Mouse (Mus musculus) adrenal gland, adult 2 months (tissue): ENCODE data around the gene Cdh22. TPM values are rescaled to one million over a fixed set of nuclear protein-coding genes. Genes with fewer than 3 reads are reported as not detected.

Source experiments
- DNase-seq: peaks from one replicate; pipeline ENCODE4 v3.0.0; 2021
- polyA plus RNA-seq: library from polyadenylated mRNA; depleted of rRNA; stranded (reverse); fragments of >200 nt; gene quantifications from 2 replicates; pipeline ENCODE4 v1.2.3, GENCODE M21; 2012
- total RNA-seq, 2 experiments: library from RNA; stranded (reverse); gene quantifications; 2 replicates each; pipeline ENCODE4 v1.2.3; 2021

Cdh22 gene
- total and polyA plus RNA-seq, 3 experiments = 0.89 to 1.8 (median 1.5) TPM

GRCm38 (mm10) chr2:165250903-165251302 lies 16.2 kb upstream of the Cdh22 start:
- no peak for DNase-seq

GRCm38 (mm10) chr2:165248967-165249366 lies 14.3 kb upstream of the Cdh22 start:
- no peak for DNase-seq

- DNase-seq = no peak
Observed at GRCm38 (mm10) chr2:165246349-165246748, 11.7 kb upstream of the Cdh22 start.

GRCm38 (mm10) chr2:165243122-165243720 lies 8.6 kb upstream of the Cdh22 start:
- DNase-seq = no peak

GRCm38 (mm10) chr2:165242575-165242974 lies 7.9 kb upstream of the Cdh22 start:
- no peak for DNase-seq

GRCm38 (mm10) chr2:165241786-165242185 lies 7.1 kb upstream of the Cdh22 start:
- DNase-seq = no peak

- DNase-seq = no peak
Observed at GRCm38 (mm10) chr2:165240371-165240770, 5.7 kb upstream of the Cdh22 start.

- DNase-seq = no peak
Observed at GRCm38 (mm10) chr2:165239533-165240144, 5.0 kb upstream of the Cdh22 start.

GRCm38 (mm10) chr2:165238416-165239145 lies 3.9 kb upstream of the Cdh22 start:
- DNase-seq = peak; percentile 30

- no peak for DNase-seq
Observed at GRCm38 (mm10) chr2:165234291-165234612, 401 bp downstream of the Cdh22 start.

- peak; percentile 69 for DNase-seq
Observed at GRCm38 (mm10) chr2:165233491-165234290, 962 bp downstream of the Cdh22 start.

- DNase-seq = no peak
Observed at GRCm38 (mm10) chr2:165229050-165229449, 5.6 kb downstream of the Cdh22 start.

GRCm38 (mm10) chr2:165223837-165224236 lies 10.8 kb downstream of the Cdh22 start:
- DNase-seq = no peak

- DNase-seq = no peak
Observed at GRCm38 (mm10) chr2:165221952-165222351, 12.7 kb downstream of the Cdh22 start.

- no peak for DNase-seq
Observed at GRCm38 (mm10) chr2:165220347-165220945, 14.2 kb downstream of the Cdh22 start.

- no peak for DNase-seq
Observed at GRCm38 (mm10) chr2:165218954-165219353, 15.7 kb downstream of the Cdh22 start.

GRCm38 (mm10) chr2:165217361-165218149 lies 17.1 kb downstream of the Cdh22 start:
- DNase-seq = no peak

- DNase-seq = peak; percentile 51
Observed at GRCm38 (mm10) chr2:165215103-165215951, 19.3 kb downstream of the Cdh22 start.

- no peak for DNase-seq
Observed at GRCm38 (mm10) chr2:165211426-165212079, 23.1 kb downstream of the Cdh22 start.

GRCm38 (mm10) chr2:165210948-165211347 lies 23.7 kb downstream of the Cdh22 start:
- DNase-seq = no peak
